Mouse (Mus musculus) urinary bladder, postnatal 4 days (tissue): ENCODE results near the gene Dynll2.

Experiments used
- DNase-seq, 2 experiments: peaks; one replicate each; pipeline ENCODE4 v3.0.0; 2021 to 2022; ENCODE audit warnings: low spot score in 2 of 2

The Dynll2 gene

GRCm38 (mm10) chr11:87986831-87987793 is at the start of gene Dynll2:
Gene Dynll2, minus strand, starts transcription at chr11:87987533.
- peak; percentile 87 for DNase-seq

GRCm38 (mm10) chr11:88036761-88037251 is 49.5 kb upstream of the Dynll2 start:
- DNase-seq = no peak

DNA sequence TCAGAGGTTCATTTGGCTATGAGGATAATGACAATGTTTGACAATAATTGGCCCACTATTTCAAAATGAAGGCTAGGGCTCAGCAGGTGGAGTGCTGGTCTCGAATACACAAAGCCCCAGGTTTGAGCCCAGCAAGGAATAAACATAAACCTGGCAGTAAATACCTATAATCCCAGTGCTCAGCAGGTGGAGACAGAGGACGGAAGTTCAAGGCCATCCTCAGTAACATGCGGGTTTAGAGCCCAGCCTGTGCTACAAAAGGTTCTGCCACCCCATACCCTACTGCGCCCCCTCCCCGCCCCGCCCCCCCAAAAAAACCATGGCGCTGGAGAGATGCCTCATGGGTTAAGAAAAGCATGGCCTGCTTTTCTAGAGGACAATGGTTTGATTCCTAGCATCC is 48.6 kb upstream of the Dynll2 start:
- DNase-seq = no peak

- DNase-seq = no peak
Observed at GRCm38 (mm10) chr11:88031753-88032152, 44.4 kb upstream of the Dynll2 start.

- no peak for DNase-seq
Observed at GRCm38 (mm10) chr11:88030836-88031235, 43.5 kb upstream of the Dynll2 start.

- no peak for DNase-seq
Observed at GRCm38 (mm10) chr11:88030219-88030618, 42.9 kb upstream of the Dynll2 start.

DNA sequence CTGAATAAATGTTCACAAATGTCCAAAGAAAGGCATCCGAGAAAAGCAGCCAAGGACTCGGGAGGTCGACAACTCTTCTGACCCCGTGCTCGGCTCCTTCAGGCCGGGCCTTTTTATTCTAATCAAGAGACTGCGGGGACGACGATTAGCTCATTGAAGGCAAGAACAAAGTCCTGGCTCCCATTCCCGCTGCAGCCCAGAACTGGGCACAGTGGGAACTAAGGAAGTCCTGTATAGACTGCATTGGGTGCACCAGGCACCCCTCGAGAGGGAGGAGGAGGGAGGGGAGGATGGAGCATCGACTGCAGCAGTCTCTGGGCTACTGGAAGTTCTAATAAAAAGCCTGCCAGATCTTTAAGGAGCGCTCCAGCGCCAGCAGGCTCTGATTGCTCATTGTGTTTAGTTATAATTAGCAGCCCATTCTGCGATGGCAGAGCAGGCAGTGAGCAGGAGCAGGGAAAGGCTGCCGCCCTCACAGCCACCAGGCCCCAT is 40.9 kb upstream of the Dynll2 start:
- DNase-seq = no peak

DNA sequence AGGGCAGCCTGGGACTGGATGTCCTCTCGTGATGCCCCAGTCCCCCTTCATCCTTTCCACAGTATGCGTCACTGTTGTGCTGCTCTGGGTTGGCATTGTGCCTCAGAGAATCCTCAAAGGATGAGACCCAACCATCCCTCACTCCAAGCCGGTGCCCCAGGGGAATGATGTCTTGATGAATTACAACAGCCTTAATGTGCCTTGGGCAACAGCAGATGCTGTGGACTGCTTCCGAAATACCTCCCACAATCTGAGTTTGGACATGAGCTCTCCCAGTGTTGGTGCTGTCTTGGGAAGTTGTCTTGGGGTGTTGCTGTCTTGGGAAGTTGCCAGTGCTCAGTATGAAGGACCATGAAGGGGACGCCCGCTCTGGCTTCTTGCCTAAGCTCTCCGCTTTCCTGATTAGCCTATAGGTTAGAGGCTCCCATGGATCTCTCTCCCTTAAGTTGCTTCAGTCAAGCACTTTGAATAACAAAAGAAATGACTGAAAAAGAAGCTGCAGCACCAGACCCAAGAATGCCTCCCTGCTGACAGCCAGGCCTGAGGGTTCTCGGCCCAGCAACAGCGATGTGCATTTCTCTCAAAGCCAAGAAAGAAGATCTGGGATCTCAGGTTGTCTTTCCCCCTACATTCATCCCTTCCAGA is 40.2 kb upstream of the Dynll2 start:
- no peak for DNase-seq

GRCm38 (mm10) chr11:88023933-88024332 is 36.6 kb upstream of the Dynll2 start:
- no peak for DNase-seq

- no peak for DNase-seq
Observed at GRCm38 (mm10) chr11:88015795-88016194, 28.5 kb upstream of the Dynll2 start.

- DNase-seq = no peak
Observed at GRCm38 (mm10) chr11:88015161-88015560, 27.8 kb upstream of the Dynll2 start.

DNA sequence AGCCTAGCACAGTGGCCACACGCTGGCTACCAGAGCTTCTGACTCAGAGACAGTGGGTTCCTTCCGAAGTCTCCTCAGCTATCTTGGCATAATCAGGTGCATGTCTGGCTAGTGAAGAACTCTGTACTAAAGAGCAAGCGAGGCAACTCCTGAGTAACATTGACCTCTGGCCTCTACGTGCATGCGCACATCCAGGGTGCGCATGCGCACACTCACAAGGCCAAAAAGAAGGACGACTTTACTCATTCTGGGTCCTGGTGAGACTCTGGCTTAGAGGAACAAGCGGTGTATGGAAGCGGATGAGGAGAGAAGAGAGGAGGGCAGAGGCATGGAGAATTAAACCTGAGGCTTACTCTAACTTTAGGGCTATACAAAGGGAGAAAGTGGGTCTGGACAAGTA is 26.3 kb upstream of the Dynll2 start:
- no peak for DNase-seq

- DNase-seq = no peak
Observed at GRCm38 (mm10) chr11:88012621-88013244, 25.4 kb upstream of the Dynll2 start.

DNA sequence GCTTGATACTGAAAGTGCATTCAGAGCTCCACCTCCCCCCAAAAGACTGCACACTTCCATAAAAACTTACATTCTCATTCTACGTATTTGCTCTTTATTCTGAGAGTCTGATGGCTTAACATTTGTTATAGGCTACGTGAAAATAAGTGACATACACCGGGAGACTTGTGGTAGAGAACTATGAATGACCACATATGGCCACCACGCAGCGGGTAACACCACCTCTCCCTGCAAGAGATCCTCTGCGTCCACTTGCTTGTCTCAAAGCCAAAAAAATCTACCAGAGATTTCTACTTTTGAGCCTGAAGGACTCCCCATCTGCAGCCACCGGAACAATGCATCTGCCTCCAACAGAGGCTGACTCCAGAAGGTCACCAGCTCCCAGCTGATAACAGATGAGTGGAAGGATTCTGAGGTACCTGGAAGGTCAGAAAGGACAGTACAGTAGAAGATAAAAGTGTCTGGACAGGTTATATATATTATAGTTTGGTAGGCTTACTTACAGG is 24.6 kb upstream of the Dynll2 start:
- no peak for DNase-seq

DNA sequence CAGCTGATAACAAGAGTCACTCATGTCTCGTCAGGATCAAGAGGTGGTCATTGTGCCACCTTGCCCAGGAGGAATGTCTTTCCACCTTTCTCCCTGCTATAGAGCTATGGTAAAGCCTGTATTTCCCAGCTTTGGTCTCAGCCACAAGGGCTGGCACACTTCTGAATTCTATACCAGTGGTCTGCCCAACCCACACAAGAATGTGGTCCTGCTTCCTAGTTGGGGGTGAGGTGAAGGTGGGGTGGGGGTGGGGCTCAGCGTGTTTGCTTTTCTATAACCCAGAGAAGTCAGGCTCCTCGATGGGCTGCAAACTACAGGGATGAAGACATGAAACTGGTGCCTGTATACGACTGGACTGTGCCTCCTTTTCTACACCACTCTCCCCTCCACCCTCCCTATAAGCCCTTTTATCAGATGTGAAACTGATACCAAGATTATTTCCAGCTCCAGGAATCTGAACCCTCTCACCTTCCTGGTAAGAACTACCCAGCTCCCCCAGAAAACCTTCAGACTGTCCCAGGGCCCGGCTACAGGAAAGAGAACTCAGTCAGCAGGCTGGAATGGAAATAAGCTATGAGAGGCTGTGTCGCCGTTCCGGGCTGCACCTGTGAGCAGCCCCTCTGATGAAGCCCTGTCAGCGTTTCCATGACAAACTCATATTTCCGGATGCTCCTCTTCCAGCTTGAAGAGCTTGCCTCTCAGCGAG is 24.0 kb upstream of the Dynll2 start:
- no peak for DNase-seq

GRCm38 (mm10) chr11:88009542-88010190 is 22.3 kb upstream of the Dynll2 start:
- DNase-seq = no peak

DNA sequence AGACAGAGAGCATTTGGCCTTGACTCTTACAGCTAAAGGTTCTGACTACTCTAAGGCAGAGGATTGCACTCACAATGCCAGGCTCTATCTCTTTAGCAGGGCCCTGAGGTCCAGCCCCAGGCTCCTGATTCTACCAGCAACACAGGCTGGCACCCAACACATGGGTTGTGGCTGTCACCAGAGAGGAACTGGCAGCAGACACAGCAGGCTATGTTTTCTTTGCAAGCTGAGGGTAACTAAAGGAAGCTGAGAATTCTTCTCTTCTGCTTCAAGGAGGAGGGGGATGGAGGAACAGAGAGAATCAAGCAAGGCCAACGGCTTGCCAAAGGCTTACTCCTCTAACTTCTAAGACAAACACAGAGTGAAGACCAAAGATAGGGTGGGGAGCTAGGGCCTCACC is 21.3 kb upstream of the Dynll2 start:
- no peak for DNase-seq

DNA sequence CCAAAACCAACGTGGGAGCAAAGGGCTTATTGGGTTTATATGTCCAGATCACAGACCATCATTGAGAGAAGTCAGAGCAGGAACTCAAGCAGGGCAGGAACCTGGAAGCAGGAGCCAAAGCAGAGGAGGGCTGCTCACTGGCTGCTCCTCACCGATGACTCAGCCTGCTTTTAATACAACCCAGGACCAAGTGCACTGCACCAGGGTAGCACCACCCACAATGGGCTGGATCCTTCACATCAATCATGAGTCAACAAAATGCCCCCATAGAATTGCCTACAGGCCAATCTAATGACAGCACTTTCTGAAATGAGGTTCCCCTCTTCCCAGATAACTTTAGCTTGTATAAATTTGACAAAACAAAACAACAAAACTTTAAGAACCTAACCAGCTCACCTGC is 16.8 kb upstream of the Dynll2 start:
- no peak for DNase-seq

- no peak for DNase-seq
Observed at GRCm38 (mm10) chr11:88002738-88003137, 15.4 kb upstream of the Dynll2 start.

DNA sequence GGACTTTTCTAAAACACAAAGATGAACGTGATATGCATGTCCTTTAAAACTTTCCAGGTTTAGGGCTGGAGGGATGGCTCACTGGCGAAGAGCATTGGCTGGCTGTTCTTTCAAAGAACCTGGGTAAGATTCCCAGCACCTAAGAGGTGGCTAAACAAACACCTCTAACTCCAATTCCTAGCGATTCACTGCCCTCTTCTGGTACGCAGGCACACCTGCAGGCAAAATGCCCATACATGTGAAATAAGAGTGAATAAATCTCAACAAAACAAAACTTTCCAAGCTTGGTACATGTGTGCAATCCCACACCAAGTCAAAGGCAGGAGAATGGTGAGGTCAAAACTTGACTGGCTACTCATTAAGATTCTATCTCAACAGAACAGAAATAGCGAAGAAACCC is 12.4 kb upstream of the Dynll2 start:
- DNase-seq = no peak

DNA sequence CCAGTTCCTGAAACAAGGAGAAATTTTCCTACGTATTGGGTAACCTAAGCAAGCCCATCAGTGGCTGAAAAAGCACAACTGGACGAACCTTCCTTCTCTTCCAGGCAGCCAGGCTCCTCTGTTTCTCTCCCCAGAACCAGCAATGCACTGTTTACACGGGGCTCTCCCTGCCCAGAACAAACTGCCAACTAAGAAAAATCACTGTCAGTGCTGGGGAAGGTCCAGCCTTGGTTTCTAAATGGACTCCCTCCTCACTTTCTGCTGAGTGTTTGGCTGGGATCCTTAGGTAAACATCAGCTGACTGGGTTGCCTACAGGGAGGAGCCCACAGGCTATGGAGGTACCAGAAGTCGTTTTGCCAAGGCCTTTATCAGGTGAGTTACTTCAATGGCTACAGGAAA is 4.5 kb upstream of the Dynll2 start:
- no peak for DNase-seq
